12 mouse cellular contexts compared by ENCODE assay signal in the genomic region with DNA sequence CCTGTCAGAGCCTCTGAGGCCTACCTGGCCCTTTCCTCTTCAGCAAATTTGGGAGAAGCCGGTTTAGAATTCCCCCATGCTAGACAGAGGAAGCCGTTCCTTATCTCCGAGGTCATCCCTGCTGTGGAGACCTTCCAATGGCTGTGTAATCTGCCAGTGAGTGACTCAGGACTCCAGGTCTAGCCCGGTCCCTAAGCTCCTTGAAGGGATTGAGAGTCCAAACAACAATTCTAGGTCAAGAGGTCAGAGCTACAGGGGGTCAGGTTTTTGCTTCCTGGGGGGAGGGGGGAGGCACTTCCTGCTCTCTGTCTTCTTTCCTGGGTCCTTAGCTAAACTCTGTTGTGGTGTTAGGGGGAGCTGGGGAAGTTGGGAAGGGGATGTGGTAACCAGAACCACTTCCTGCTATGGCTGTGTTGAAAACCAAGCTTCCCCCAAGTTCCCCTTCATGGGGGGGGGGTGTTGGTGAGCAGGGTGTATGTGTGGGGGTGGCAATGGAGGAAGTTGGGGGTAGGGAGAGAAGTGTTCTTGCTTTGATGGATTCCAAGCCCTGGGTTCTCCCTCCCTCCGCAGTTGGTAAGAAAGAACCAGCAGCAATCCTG. TPM values are rescaled to one million over a fixed set of nuclear protein-coding genes. Genes with fewer than 3 reads are reported as not detected.
A peak's percentile ranks its signal among the peaks of the same experiment; 100 is the strongest.
DNase-seq lines count a peak whose midpoint lies in the region.
"Had no signal": no experiment of that assay in that cellular context is flagged by ENCODE, and none has a peak within 500 bp of the region (broad histone marks: within the 10 kb centered on the region; RNA-seq: fewer than 3 reads in every experiment).

No protein-coding gene starts in this region.

- H3K4me1 ChIP-seq in embryonic facial prominence, embryonic 10.5 days: peaks cover 54% of the 10 kb centered on the region

- no peaks in the 10 kb centered on the region for H3K9me3 ChIP-seq in embryonic facial prominence, embryonic 10.5 days
- H3K9me3 ChIP-seq: forebrain, embryonic 12.5 days; stomach, embryonic 15.5 days had no signal

- H3K4me3 ChIP-seq in embryonic facial prominence, embryonic 10.5 days: no peak overlapping the region
- H3K4me3 ChIP-seq: forebrain, embryonic 12.5 days; stomach, embryonic 15.5 days had no signal

- WGBS in embryonic facial prominence, embryonic 10.5 days: 15% methylated on average over 5 of the region's 5 CpGs

- peak overlapping the region; percentile 24; the same call in 1 of the 2 replicates for H3K27ac ChIP-seq in embryonic facial prominence, embryonic 10.5 days (replicated peaks)
- H3K27ac ChIP-seq: forebrain, embryonic 12.5 days; stomach, embryonic 15.5 days had no signal

- H3K36me3 ChIP-seq in embryonic facial prominence, embryonic 10.5 days (replicated peaks): no peaks in the 10 kb centered on the region
- H3K36me3 ChIP-seq: forebrain, embryonic 12.5 days; stomach, embryonic 15.5 days had no signal

- DNase-seq in adrenal gland, postnatal 14 days: peak; percentile 56
- no peak for DNase-seq in adrenal gland, postnatal 25 days
- peak; percentile 52 to 61 for DNase-seq in B cell, adult 2 months
- DNase-seq in embryonic facial prominence, embryonic 10.5 days (ENCODE audit: low spot score): no peak
- peak; percentile 74 for DNase-seq in naive thymus-derived CD4-positive, alpha-beta T cell, adult 2 months (ENCODE audit: low read depth)
- DNase-seq in cerebellum, postnatal 14 days: no peak
- DNase-seq in kidney, postnatal 14 days: no peak
- DNase-seq in gastrocnemius, postnatal 4 days (ENCODE audit: low spot score in 2 of 2): no peak
- DNase-seq: cerebellum, adult 18-20 months; heart, postnatal 4 days had no signal

- H3K27me3 ChIP-seq in embryonic facial prominence, embryonic 10.5 days (replicated peaks; ENCODE audit: low read depth, poor library complexity, severe bottlenecking): peaks cover 75% of the 10 kb centered on the region

RNA-seq across cellular contexts. Expression of a gene that starts 2.2 kb away (rescaled TPM):
- total RNA-seq in adrenal gland, postnatal 14 days (2021): 1.7 and 2.0 TPM in 2 replicates
- 0.33 and 0.43 TPM in 2 replicates for total RNA-seq in adrenal gland, postnatal 25 days (2021)
- 0.28 and 0.77 TPM in 2 replicates for polyA plus RNA-seq in embryonic facial prominence, embryonic 10.5 days (2016; fragmentation: Nextera tagmentation; extraction: Ambion mirVana)
- total RNA-seq in gastrocnemius, postnatal 4 days (2021): 1 to 10 TPM in 1 of 2 experiments, under 1 TPM in 1; 0.93 to 1.1 TPM

RNA-seq across cellular contexts. Expression of a gene that starts 17.8 kb away (rescaled TPM):
- total RNA-seq in adrenal gland, postnatal 14 days (2021): 8.4 and 8.7 TPM in 2 replicates
- total RNA-seq in adrenal gland, postnatal 25 days (2021): 7.2 and 10.6 TPM in 2 replicates
- polyA plus RNA-seq in embryonic facial prominence, embryonic 10.5 days (2016; fragmentation: Nextera tagmentation; extraction: Ambion mirVana): 1.5 and 1.7 TPM in 2 replicates
- under 1 TPM; 0.54 to 0.93 TPM for total RNA-seq in gastrocnemius, postnatal 4 days (2021)

RNA-seq across cellular contexts. Expression of a gene that starts 31.2 kb away (rescaled TPM):
- total RNA-seq in adrenal gland, postnatal 14 days (2021): 17.3 and 19.4 TPM in 2 replicates
- 21.2 and 23.9 TPM in 2 replicates for total RNA-seq in adrenal gland, postnatal 25 days (2021)
- 17.4 and 18.2 TPM in 2 replicates for polyA plus RNA-seq in embryonic facial prominence, embryonic 10.5 days (2016; fragmentation: Nextera tagmentation; extraction: Ambion mirVana)
- 10 to 100 TPM; 11.7 to 14.3 TPM for total RNA-seq in gastrocnemius, postnatal 4 days (2021)

Comparison
In these comparisons a context has a peak if more than half of its experiments do, and no peak if none do; other contexts are left out.
1. DNase-seq: peak in adrenal gland, postnatal 14 days (single experiment), B cell, adult 2 months (2 of 2) and naive thymus-derived CD4-positive, alpha-beta T cell, adult 2 months (single experiment); none in adrenal gland, postnatal 25 days (single experiment), embryonic facial prominence, embryonic 10.5 days (single experiment), cerebellum, postnatal 14 days (0 of 2), kidney, postnatal 14 days (single experiment) and gastrocnemius, postnatal 4 days (0 of 2).